Mouse (Mus musculus): Measurements from ENCODE around the gene Cmtr1. TPM values are rescaled to one million over a fixed set of nuclear protein-coding genes. Genes with fewer than 3 reads are reported as not detected.

Gene Cmtr1
- total and polyA plus RNA-seq, 3 experiments, result 47.3 to 99.6 (median 77.9) TPM

GRCm38 (mm10) chr17:29686771-29687170 lies 26.4 kb downstream of the Cmtr1 start:
- Histone ChIP-seq H3K4me1 (ENCODE audit: control insufficient read depth in 1 of 2, insufficient read depth in 2 of 2, low read length in 2 of 2) (peaks cover 25 to 49% of the 10 kb centered on the region in 2 experiments), H3K79me2 (ENCODE audit: control insufficient read depth, insufficient read depth, low read length, poor library complexity) (no peaks in the 10 kb centered on the region; the same call in 1 of the 2 replicates), H3K36me3 (ENCODE audit: control insufficient read depth in 1 of 2, insufficient read depth in 2 of 2, low read length in 2 of 2) (peaks cover 30 to 64% of the 10 kb centered on the region in 2 experiments), H3K9me3 (replicated peaks; ENCODE audit: insufficient read depth, low read length) (no peaks in the 10 kb centered on the region), H3K9ac (ENCODE audit: control insufficient read depth, low read depth, low read length, poor library complexity, severe bottlenecking) (no peak overlapping the region), H3K4me3 (ENCODE audit: control insufficient read depth in 1 of 2, insufficient read depth in 1 of 2, low read depth in 2 of 2, low read length in 2 of 2) (no peak overlapping the region), H3K27ac (ENCODE audit: control insufficient read depth, low read depth, low read length) (peak overlapping the region; percentile 56), H3K27me3 (ENCODE audit: control insufficient read depth in 1 of 2, insufficient read depth in 2 of 2, low read length in 2 of 2) (no peaks in the 10 kb centered on the region)
- DNase-seq (ENCODE audit: low read depth, low spot score), result peak; percentile 65
- TF ChIP-seq HCFC1 (IDR thresholded peaks at IDR 0.05; ENCODE audit: low read depth, low read length) (no peak), MAFK (IDR thresholded peaks at IDR 0.05; ENCODE audit: borderline replicate concordance, low read depth, low read length) (no peak), ZKSCAN1 (IDR thresholded peaks at IDR 0.05; ENCODE audit: low read depth, low read length) (no peak), RCOR1 (IDR thresholded peaks at IDR 0.05; ENCODE audit: low read depth, low read length) (peak; percentile 80), NELFE (IDR thresholded peaks at IDR 0.05; ENCODE audit: low read depth, low read length) (no peak), USF2 (IDR thresholded peaks at IDR 0.05; ENCODE audit: borderline replicate concordance in 1 of 2, insufficient read depth in 1 of 2, low read depth in 1 of 2, low read length in 2 of 2) (no peak), POLR2AphosphoS2 (IDR thresholded peaks at IDR 0.05; ENCODE audit: low read length) (no peak), CTCF (IDR thresholded peaks at IDR 0.05 in 2 of 3, conservative IDR thresholded peaks at IDR 0.05 in 1 of 3; ENCODE audit: control insufficient read depth in 1 of 3, insufficient read depth in 1 of 3, low read depth in 2 of 3, low read length in 3 of 3, poor library complexity in 1 of 3, severe bottlenecking in 1 of 3) (no peak), BHLHE40 (IDR thresholded peaks at IDR 0.05; ENCODE audit: borderline replicate concordance, low read depth, low read length) (0 out of 2 replicates have a peak, but pooled peaks have one; percentile 7), SMC3 (IDR thresholded peaks at IDR 0.05; ENCODE audit: low read depth, low read length) (no peak), MXI1 (IDR thresholded peaks at IDR 0.05; ENCODE audit: low read depth, low read length) (no peak), TCF12 (IDR thresholded peaks at IDR 0.05; ENCODE audit: low read depth, low read length) (peak; percentile 90), JUND (IDR thresholded peaks at IDR 0.05; ENCODE audit: low read depth, low read length) (no peak), TBP (IDR thresholded peaks at IDR 0.05; ENCODE audit: low read depth, low read length) (no peak), POLR2A (IDR thresholded peaks at IDR 0.05; ENCODE audit: control insufficient read depth in 1 of 2, insufficient read depth in 1 of 2, low read depth in 1 of 2, low read length in 2 of 2, poor library complexity in 1 of 2) (no peak), CHD1 (IDR thresholded peaks at IDR 0.05; ENCODE audit: low read depth, low read length) (no peak), RAD21 (IDR thresholded peaks at IDR 0.05; ENCODE audit: low read depth, low read length) (no peak), EP300 (IDR thresholded peaks at IDR 0.05; ENCODE audit: low read depth in 1 of 2, low read length in 2 of 2) (peak; percentile 88), NRF1 (IDR thresholded peaks at IDR 0.05; ENCODE audit: insufficient read depth, low read depth, low read length, poor library complexity, severe bottlenecking) (no peak), KAT2A (conservative IDR thresholded peaks at IDR 0.05; ENCODE audit: low read depth, low read length) (no peak), GABPA (IDR thresholded peaks at IDR 0.05; ENCODE audit: low read depth, low read length) (no peak), POLR2AphosphoS5 (IDR thresholded peaks at IDR 0.05; ENCODE audit: borderline replicate concordance, low read depth, low read length) (no peak), ZC3H11A (IDR thresholded peaks at IDR 0.05; ENCODE audit: low read depth, low read length) (no peak), TAL1 (IDR thresholded peaks at IDR 0.05; ENCODE audit: low read length) (peak; percentile 90), MYB (IDR thresholded peaks at IDR 0.05; ENCODE audit: low read depth, low read length) (peak; percentile 55; the same call in 1 of the 2 replicates), ZNF384 (IDR thresholded peaks at IDR 0.05; ENCODE audit: low read depth, low read length) (peak; percentile 67), ZMIZ1 (IDR thresholded peaks at IDR 0.05; ENCODE audit: low read depth, low read length) (no peak), ETS1 (IDR thresholded peaks at IDR 0.05; ENCODE audit: low read depth, low read length) (peak; percentile 67; the same call in 1 of the 2 replicates), CHD2 (IDR thresholded peaks at IDR 0.05; ENCODE audit: low read length) (no peak), E2F4 (IDR thresholded peaks at IDR 0.05; ENCODE audit: borderline replicate concordance, low read depth, low read length) (no peak), MAX (IDR thresholded peaks at IDR 0.05; ENCODE audit: low read length) (no peak), MEF2A (IDR thresholded peaks at IDR 0.05; ENCODE audit: extremely low read depth, insufficient replicate concordance, low read depth, low read length, poor library complexity, severe bottlenecking) (no peak), GATA1 (IDR thresholded peaks at IDR 0.05; ENCODE audit: low read depth, low read length) (peak; percentile 91), UBTF (IDR thresholded peaks at IDR 0.05; ENCODE audit: borderline replicate concordance, insufficient read depth, low read depth, low read length) (no peak), MAZ (IDR thresholded peaks at IDR 0.05; ENCODE audit: low read depth, low read length) (peak; percentile 49; the same call in 1 of the 2 replicates), SIN3A (IDR thresholded peaks at IDR 0.05; ENCODE audit: low read length) (peak; percentile 31; the same call in 1 of the 2 replicates), MYC (IDR thresholded peaks at IDR 0.05; ENCODE audit: low read depth, low read length) (no peak), ELF1 (IDR thresholded peaks at IDR 0.05; ENCODE audit: low read depth, low read length) (no peak)
